Mouse (Mus musculus) midbrain, postnatal 0 days (tissue): ENCODE measurements around the gene Card10. TPM values are rescaled to one million over a fixed set of nuclear protein-coding genes. Genes with fewer than 3 reads are reported as not detected.

Source experiments
- ATAC-seq: fragments of 200-750 bp; cut with Nextera tagmentation; 2 replicates; pipeline ENCODE4 v1.8.0; 2017; ENCODE audit warnings: moderate number of reproducible peaks, mild to moderate bottlenecking, moderate TSS enrichment, moderate library complexity; ENCODE audit not compliant: low FRiP score
- DNase-seq: peaks from one replicate; pipeline ENCODE4 v3.0.0-alpha.2; 2015; ENCODE audit warnings: low spot score
- H3K27ac ChIP-seq: fragments of 300-500 bp; sonication (generic); 2 replicates; pipeline ENCODE4 v1.5.1; 2014; ENCODE audit warnings: low read depth, mild to moderate bottlenecking, low read length, mixed read lengths
- H3K27me3 ChIP-seq: fragments of 300-500 bp; sonication (generic); 2 replicates; pipeline ENCODE4 v1.6.1; 2014; ENCODE audit warnings: low read length, control low read depth, mixed read lengths; ENCODE audit not compliant: insufficient read depth
- H3K36me3 ChIP-seq: fragments of 300-500 bp; sonication (generic); 2 replicates; pipeline ENCODE4 v1.6.1; 2014; ENCODE audit warnings: low read length, control low read depth, mixed read lengths; ENCODE audit not compliant: insufficient read depth
- H3K4me1 ChIP-seq: fragments of 300-500 bp; sonication (generic); 2 replicates; pipeline ENCODE4 v1.6.1; 2014; ENCODE audit warnings: mild to moderate bottlenecking, control low read depth, antibody characterized with exemption, low read length, mixed read lengths; ENCODE audit not compliant: insufficient read depth
- H3K4me2 ChIP-seq: fragments of 300-500 bp; sonication (generic); 2 replicates; pipeline ENCODE4 v1.6.1; 2014; ENCODE audit warnings: low read depth, mild to moderate bottlenecking, low read length, mixed read lengths; ENCODE audit not compliant: poor library complexity, severe bottlenecking
- H3K4me3 ChIP-seq: fragments of 300-500 bp; sonication (generic); 2 replicates; pipeline ENCODE4 v1.5.1; 2014; ENCODE audit warnings: low read depth, mild to moderate bottlenecking, low read length, moderate library complexity
- H3K9ac ChIP-seq: fragments of 300-500 bp; sonication (generic); replicated peaks from 2 replicates; pipeline ENCODE4 v1.6.1; 2014; ENCODE audit warnings: mild to moderate bottlenecking, low read length, moderate library complexity, mixed read lengths; ENCODE audit not compliant: poor library complexity, severe bottlenecking
- H3K9me3 ChIP-seq: fragments of 300-500 bp; sonication (generic); 2 replicates; pipeline ENCODE4 v1.6.1; 2016; ENCODE audit warnings: low read length, control low read depth
- CTCF ChIP-seq: IDR thresholded peaks from 2 replicates; pipeline ENCODE4 v1.5.1; 2016; ENCODE audit warnings: antibody characterized with exemption, mild to moderate bottlenecking
- WGBS: fragments of 180-500 bp; shearing (Covaris S2); extraction: QIAGEN DNeasy Blood & Tissue Kit; methylation state at CpG from one replicate; pipeline ENCODE4 v1.1.7; 2014; 5-methylcytosine and 5-hydroxymethylcytosine counted together
- polyA plus RNA-seq: library from polyadenylated mRNA; unstranded; fragments of >200 nt; fragmentation: Nextera tagmentation; extraction: Ambion mirVana; gene quantifications from 2 replicates; pipeline ENCODE4 v1.2.1, GENCODE M21; 2015
- total RNA-seq: library from RNA; depleted of rRNA; stranded (reverse); fragments of >200 nt; gene quantifications from 2 replicates; pipeline ENCODE4 v1.2.3, GENCODE M21; 2014

Gene Card10
- total and polyA plus RNA-seq, 2 experiments from 2014 or later: 0.71 to 2.5 TPM

DNA sequence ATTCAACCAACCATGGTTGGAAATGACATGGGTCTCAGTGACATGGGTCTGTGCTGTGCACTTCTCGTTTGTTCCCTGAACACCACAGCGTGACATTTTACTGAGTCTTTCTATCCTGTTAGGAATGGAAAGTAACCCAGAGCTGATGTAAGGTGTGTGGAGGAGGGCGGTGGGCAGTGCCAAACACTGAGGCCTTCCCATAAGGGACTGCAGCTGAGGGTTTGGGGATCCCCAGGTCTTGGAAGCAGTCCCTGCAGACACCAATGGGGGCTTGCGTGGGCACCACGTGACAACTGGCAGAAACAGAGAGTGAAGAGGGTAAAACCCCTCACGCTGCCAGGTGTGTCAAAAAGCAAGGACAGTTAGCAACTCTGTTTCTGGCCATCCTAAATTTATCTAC is 44.7 kb downstream of the Card10 start:
- Histone ChIP-seq H3K27me3 (no peaks in the 10 kb centered on the region; the same call in 1 of the 2 replicates), H3K4me1 (no peaks in the 10 kb centered on the region), H3K9ac (no peak overlapping the region), H3K4me3 (no peak overlapping the region), H3K36me3 (no peaks in the 10 kb centered on the region), H3K27ac (no peak overlapping the region), H3K9me3 (no peaks in the 10 kb centered on the region), H3K4me2 (no peak overlapping the region)
- TF ChIP-seq CTCF: no peak
- 91% methylated on average over 6 of the region's 6 CpGs for WGBS
- DNase-seq: no peak
- ATAC-seq: no peak

DNA sequence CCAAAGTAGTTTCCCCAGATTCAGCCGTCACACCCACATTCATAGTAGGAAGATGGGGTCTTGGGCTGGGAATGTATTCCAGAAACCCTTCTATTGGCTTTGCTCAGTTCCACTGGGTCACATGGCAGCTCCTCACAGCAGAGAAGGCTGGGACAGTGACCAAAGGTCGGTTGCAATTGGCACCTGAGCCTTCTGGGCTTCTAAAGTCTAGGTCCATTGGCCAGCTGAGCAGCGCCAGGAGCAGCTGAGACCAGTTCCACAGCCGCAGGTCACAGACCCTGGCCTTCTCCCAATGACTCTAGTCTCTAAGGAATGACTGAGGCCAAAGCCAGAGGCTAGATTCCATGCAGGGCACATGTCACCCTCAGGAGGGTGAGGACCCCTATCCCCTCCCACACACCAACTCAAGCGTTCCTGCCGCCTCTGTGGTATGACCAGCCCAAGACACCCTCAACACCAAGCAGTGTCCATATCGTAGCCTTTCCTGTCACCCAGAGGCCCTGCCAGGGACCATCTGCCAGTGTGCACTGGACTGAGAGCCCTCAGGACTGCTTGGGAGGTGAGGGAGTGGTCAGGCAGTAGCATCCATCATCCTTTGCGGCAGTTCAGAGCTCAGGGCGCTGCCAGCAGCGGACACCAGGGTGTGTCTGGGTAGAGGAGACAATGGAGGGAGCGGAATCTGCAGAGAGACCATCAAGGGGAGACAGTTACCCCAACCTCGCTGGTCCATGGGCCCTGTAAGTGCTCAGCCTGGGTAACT is 46.7 kb downstream of the Card10 start:
- H3K9ac ChIP-seq: no peak overlapping the region
- WGBS: 84% methylated on average over 12 of the region's 12 CpGs

DNA sequence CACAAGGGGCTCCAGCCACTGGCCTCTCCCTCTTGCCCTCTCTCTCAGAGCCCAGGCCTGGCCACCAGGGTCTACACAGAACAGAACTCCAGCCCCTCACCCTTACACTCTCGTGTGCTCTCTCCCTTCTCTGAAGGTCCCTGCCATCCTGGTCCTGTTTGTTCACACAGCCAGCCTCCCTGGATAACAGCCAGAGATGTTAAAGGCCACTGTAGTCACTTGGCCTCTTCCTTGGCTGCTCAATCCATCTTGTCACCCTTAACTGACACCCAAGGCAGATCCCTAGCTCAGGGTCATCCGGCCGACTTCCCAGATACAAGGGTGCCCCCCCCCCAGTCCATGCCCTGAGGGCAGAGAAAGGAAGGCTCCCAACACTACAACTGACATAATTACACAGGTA is 47.6 kb downstream of the Card10 start:
- WGBS: 80% methylated on average over 3 of the region's 3 CpGs
- H3K27ac ChIP-seq: no peak overlapping the region

More for the DNA sequence above, 46.7 kb downstream of the Card10 start:
- TF ChIP-seq CTCF: no peak
- DNase-seq (no peak), ATAC-seq (no peak)
- H3K4me2 ChIP-seq: no peak overlapping the region
- no peak overlapping the region for H3K27ac ChIP-seq
- no peaks in the 10 kb centered on the region for H3K36me3 ChIP-seq
- H3K4me3 ChIP-seq: no peak overlapping the region
- no peaks in the 10 kb centered on the region; the same call in 1 of the 2 replicates for H3K27me3 ChIP-seq
- H3K9me3 ChIP-seq: no peaks in the 10 kb centered on the region
- no peaks in the 10 kb centered on the region for H3K4me1 ChIP-seq

DNA sequence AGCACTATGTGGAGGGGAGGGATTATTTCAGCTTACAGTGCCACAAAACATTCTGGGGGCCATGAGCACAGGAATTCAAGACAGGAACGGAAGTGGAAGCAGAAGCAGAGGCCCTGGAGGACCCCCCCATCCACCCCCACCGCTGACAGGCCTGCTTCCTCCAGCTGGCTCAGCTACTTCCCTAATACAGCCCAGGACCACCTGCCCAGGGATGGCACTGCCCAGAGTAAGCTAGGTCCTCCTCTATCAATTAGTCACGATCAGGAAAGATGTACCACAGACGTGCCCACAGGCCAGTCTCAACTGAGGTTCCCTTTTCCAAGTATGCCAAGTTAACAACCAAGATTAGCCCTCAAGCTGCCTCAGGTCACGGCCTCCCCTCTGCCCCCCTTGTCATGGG is 48.7 kb downstream of the Card10 start:
- no peak for ATAC-seq
- Histone ChIP-seq H3K27me3 (no peaks in the 10 kb centered on the region; the same call in 1 of the 2 replicates), H3K9ac (no peak overlapping the region), H3K36me3 (no peaks in the 10 kb centered on the region), H3K4me2 (no peak overlapping the region), H3K4me1 (no peaks in the 10 kb centered on the region), H3K4me3 (no peak overlapping the region), H3K9me3 (no peaks in the 10 kb centered on the region), H3K27ac (no peak overlapping the region)
- WGBS: 83% methylated on average over 5 of the region's 5 CpGs
- DNase-seq: no peak
- no peak for TF ChIP-seq CTCF

More for the DNA sequence above, 47.6 kb downstream of the Card10 start:
- Histone ChIP-seq H3K9me3 (no peaks in the 10 kb centered on the region), H3K4me2 (no peak overlapping the region), H3K9ac (no peak overlapping the region), H3K27me3 (no peaks in the 10 kb centered on the region; the same call in 1 of the 2 replicates), H3K36me3 (no peaks in the 10 kb centered on the region), H3K4me1 (no peaks in the 10 kb centered on the region), H3K4me3 (no peak overlapping the region)
- DNase-seq: no peak
- no peak for ATAC-seq
- TF ChIP-seq CTCF: no peak

DNA sequence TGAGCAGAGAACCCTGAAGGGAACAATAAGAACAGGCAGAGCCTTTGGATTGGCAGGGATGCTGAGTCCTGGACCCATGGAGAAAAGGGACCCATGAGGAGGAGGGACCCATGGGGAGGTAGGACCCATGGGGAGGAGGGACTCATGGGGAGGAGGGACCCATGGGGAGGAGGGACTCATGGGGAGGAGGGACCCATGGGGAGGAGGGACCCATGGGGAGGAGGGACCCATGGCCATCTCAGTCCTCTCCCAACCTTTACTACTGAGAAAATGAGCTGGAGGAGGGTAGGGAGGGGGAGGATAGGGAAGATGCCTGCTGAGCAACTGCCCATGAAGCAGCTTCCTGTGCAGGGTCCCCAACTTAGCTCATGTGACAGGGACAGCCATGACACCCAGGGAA is 49.9 kb downstream of the Card10 start:
- Histone ChIP-seq H3K4me2 (no peak overlapping the region), H3K36me3 (no peaks in the 10 kb centered on the region), H3K4me1 (no peaks in the 10 kb centered on the region), H3K27me3 (no peaks in the 10 kb centered on the region; the same call in 1 of the 2 replicates), H3K9ac (no peak overlapping the region), H3K4me3 (no peak overlapping the region), H3K27ac (no peak overlapping the region), H3K9me3 (no peaks in the 10 kb centered on the region)
- no peak for TF ChIP-seq CTCF
- ATAC-seq: no peak
- DNase-seq: no peak

DNA sequence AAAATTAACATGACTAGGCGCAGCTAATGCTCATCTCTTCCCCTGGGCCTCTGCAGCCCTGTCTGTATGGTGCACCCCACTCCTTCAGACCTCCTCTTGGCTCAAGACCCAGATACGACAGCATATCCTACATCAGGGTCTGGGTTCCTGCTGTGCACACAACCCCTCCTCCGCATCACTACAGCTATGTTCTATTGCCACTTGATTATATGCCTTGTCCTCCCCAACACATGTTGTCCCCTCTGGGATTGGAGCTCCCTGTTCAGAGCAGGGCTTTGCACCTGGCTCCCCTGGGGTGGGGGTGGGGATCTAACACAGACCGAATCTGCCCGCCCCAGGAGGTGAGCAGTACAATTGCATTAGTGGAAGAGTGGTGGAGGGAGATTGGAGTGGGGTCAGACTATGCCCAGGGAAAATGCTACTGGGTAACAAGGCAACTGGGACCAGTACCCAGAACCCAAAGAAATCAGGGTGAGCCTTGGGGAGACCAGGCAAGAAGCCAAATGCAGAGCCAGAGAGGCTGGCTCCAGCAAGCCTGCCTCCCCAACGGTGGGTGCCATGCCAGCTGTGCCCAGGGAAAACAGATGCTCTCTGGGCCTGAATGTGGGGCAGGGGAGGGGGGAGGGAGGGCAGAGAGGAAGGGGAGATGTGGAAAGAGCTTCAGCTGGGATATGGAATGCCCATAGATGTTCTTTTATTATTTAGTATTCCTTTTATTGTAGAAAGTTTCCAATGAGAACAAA is 52.1 kb downstream of the Card10 start:
- Histone ChIP-seq H3K9ac (no peak overlapping the region), H3K4me1 (no peaks in the 10 kb centered on the region), H3K27ac (no peak overlapping the region), H3K9me3 (no peaks in the 10 kb centered on the region), H3K27me3 (no peaks in the 10 kb centered on the region; the same call in 1 of the 2 replicates), H3K36me3 (no peaks in the 10 kb centered on the region), H3K4me2 (no peak overlapping the region), H3K4me3 (no peak overlapping the region)
- WGBS: 44% methylated on average over 6 of the region's 6 CpGs
- DNase-seq (no peak), ATAC-seq (no peak)
- no peak for TF ChIP-seq CTCF
